Mouse (Mus musculus) olfactory bulb, adult 2 months (tissue): Measurements from ENCODE around the gene Slc24a4.

Experiments
- CTCF ChIP-seq: fragments of 200-500 bp; IDR thresholded peaks from 2 replicates; pipeline ENCODE4 v1.5.1; 2012; ENCODE audit warnings: low read depth, mild to moderate bottlenecking, low read length, moderate library complexity; ENCODE audit not compliant: insufficient read depth
- POLR2A ChIP-seq: fragments of 200-500 bp; IDR thresholded peaks from 2 replicates; pipeline ENCODE4 v1.6.1; 2012; ENCODE audit warnings: mild to moderate bottlenecking, low read depth, low read length, moderate library complexity; ENCODE audit not compliant: insufficient read depth

DNA sequence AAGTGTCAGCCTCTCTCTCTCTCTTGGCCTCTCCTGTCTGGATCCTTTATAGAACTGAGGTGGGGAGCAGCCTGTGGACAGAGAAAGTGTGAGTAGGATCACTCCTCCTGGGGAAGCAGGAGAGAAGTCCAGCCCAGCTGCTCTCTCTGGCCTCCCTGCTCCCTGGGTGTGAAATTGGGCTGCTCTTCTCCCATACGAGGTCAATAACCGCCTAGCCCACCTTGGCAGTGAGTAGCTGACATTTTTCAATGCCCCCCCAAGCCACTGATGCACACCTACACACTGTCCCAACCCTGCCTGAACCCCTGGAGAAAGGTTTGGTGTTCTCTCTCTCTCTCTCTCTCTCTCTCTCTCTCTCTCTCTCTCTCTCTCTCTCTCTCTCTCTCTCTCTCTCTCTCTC lies 140.6 kb downstream of the Slc24a4 start:
- TF ChIP-seq CTCF (no peak), POLR2A (no peak)
